Comparison of ENCODE assay signal across 20 mouse cellular contexts in the genomic region with DNA sequence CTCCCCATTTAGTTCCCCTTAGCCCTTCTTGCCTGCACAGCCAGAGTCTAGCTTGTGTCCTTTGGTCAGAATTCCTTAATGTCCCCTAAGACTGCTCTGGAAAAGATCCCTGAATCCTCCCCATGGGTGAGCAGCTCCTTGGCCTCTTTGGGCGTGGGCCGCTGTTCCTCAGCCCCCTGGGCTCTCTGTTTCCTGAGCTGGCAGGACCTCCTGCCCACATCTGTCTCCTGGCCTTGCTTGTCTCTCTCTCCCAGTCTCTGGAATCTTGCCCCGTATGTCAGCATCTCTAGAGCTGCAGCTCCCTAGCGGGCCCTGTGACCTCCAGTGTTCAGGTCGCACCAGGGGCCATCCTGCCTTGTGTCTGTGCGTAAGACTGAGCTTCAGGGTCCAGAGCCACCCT. TPM values are rescaled to one million over a fixed set of nuclear protein-coding genes. Genes with fewer than 3 reads are reported as not detected.
DNase-seq lines count a peak whose midpoint lies in the region; ATAC-seq lines count a peak whose summit lies in the region.
"Had no signal": no experiment of that assay in that cellular context is flagged by ENCODE, and none has a peak within 500 bp of the region (broad histone marks: within the 10 kb centered on the region; RNA-seq: fewer than 3 reads in every experiment).

No protein-coding gene starts in this region.

- no peaks in the 10 kb centered on the region for H3K36me3 ChIP-seq in forebrain, embryonic 13.5 days (ENCODE audit: poor library complexity, severe bottlenecking)
- no peaks in the 10 kb centered on the region for H3K36me3 ChIP-seq in forebrain, embryonic 11.5 days (ENCODE audit: control insufficient read depth, insufficient read depth, low read length)
- no peaks in the 10 kb centered on the region for H3K36me3 ChIP-seq in hindbrain, embryonic 15.5 days
- H3K36me3 ChIP-seq in hindbrain, embryonic 14.5 days (replicated peaks; ENCODE audit: control insufficient read depth, insufficient read depth) = no peaks in the 10 kb centered on the region
- H3K36me3 ChIP-seq in forebrain, embryonic 15.5 days = no peaks in the 10 kb centered on the region
- H3K36me3 ChIP-seq in midbrain, embryonic 16.5 days (ENCODE audit: control insufficient read depth, insufficient read depth, low read length) = no peaks in the 10 kb centered on the region
- no peaks in the 10 kb centered on the region for H3K36me3 ChIP-seq in intestine, embryonic 16.5 days (ENCODE audit: control insufficient read depth, insufficient read depth, low read length)
- H3K36me3 ChIP-seq: embryonic facial prominence, embryonic 13.5 days; midbrain, embryonic 12.5 days had no signal

- H3K9me3 ChIP-seq in forebrain, embryonic 13.5 days (replicated peaks) = no peaks in the 10 kb centered on the region
- H3K9me3 ChIP-seq in forebrain, embryonic 11.5 days (ENCODE audit: control insufficient read depth, low read length) = no peaks in the 10 kb centered on the region
- H3K9me3 ChIP-seq in hindbrain, embryonic 15.5 days = no peaks in the 10 kb centered on the region
- no peaks in the 10 kb centered on the region for H3K9me3 ChIP-seq in hindbrain, embryonic 14.5 days (ENCODE audit: control insufficient read depth, low read length)
- H3K9me3 ChIP-seq in forebrain, embryonic 15.5 days = no peaks in the 10 kb centered on the region
- no peaks in the 10 kb centered on the region for H3K9me3 ChIP-seq in midbrain, embryonic 16.5 days (replicated peaks; ENCODE audit: control insufficient read depth, low read length, poor library complexity, severe bottlenecking)
- H3K9me3 ChIP-seq in intestine, embryonic 16.5 days (ENCODE audit: control insufficient read depth, low read length) = no peaks in the 10 kb centered on the region
- H3K9me3 ChIP-seq: embryonic facial prominence, embryonic 13.5 days; midbrain, embryonic 12.5 days had no signal

- no peak overlapping the region for H3K4me2 ChIP-seq in forebrain, embryonic 13.5 days
- no peak overlapping the region for H3K4me2 ChIP-seq in forebrain, embryonic 11.5 days (ENCODE audit: low read depth, low read length, severe bottlenecking)
- H3K4me2 ChIP-seq in hindbrain, embryonic 15.5 days = no peak overlapping the region
- H3K4me2 ChIP-seq in hindbrain, embryonic 14.5 days (replicated peaks) = no peak overlapping the region
- no peak overlapping the region for H3K4me2 ChIP-seq in forebrain, embryonic 15.5 days (replicated peaks)
- no peak overlapping the region for H3K4me2 ChIP-seq in midbrain, embryonic 16.5 days (ENCODE audit: low read length)
- H3K4me2 ChIP-seq in intestine, embryonic 16.5 days (ENCODE audit: low read depth, low read length) = no peak overlapping the region
- H3K4me2 ChIP-seq: embryonic facial prominence, embryonic 13.5 days; midbrain, embryonic 12.5 days had no signal

- peaks cover 55% of the 10 kb centered on the region for H3K4me1 ChIP-seq in forebrain, embryonic 13.5 days
- peaks cover 14% of the 10 kb centered on the region; the same call in 1 of the 2 replicates for H3K4me1 ChIP-seq in forebrain, embryonic 11.5 days (replicated peaks; ENCODE audit: control insufficient read depth, insufficient read depth, low read length)
- H3K4me1 ChIP-seq in hindbrain, embryonic 15.5 days (replicated peaks) = peaks cover 56% of the 10 kb centered on the region
- H3K4me1 ChIP-seq in hindbrain, embryonic 14.5 days (replicated peaks; ENCODE audit: control insufficient read depth, insufficient read depth, low read length) = peaks cover 44% of the 10 kb centered on the region
- peaks cover 36% of the 10 kb centered on the region for H3K4me1 ChIP-seq in forebrain, embryonic 15.5 days
- peaks cover 37% of the 10 kb centered on the region for H3K4me1 ChIP-seq in midbrain, embryonic 16.5 days (ENCODE audit: control insufficient read depth, insufficient read depth, low read length)
- H3K4me1 ChIP-seq in intestine, embryonic 16.5 days (ENCODE audit: control insufficient read depth, insufficient read depth, low read length) = no peaks in the 10 kb centered on the region

- peak overlapping the region; percentile 65 for H3K27ac ChIP-seq in forebrain, embryonic 13.5 days
- H3K27ac ChIP-seq in forebrain, embryonic 11.5 days (ENCODE audit: low read depth, low read length) = no peak overlapping the region
- H3K27ac ChIP-seq in hindbrain, embryonic 15.5 days (replicated peaks) = peak overlapping the region; percentile 64
- no peak overlapping the region for H3K27ac ChIP-seq in hindbrain, embryonic 14.5 days
- peak overlapping the region; percentile 67 for H3K27ac ChIP-seq in forebrain, embryonic 15.5 days (replicated peaks)
- H3K27ac ChIP-seq in midbrain, embryonic 16.5 days (ENCODE audit: low read length) = peak overlapping the region; percentile 90
- H3K27ac ChIP-seq in intestine, embryonic 16.5 days (ENCODE audit: low read length) = no peak overlapping the region
- H3K27ac ChIP-seq: embryonic facial prominence, embryonic 13.5 days; kidney, postnatal 0 days had no signal

- no peak overlapping the region for H3K4me3 ChIP-seq in forebrain, embryonic 13.5 days
- H3K4me3 ChIP-seq in forebrain, embryonic 11.5 days (ENCODE audit: low read depth, low read length) = no peak overlapping the region
- H3K4me3 ChIP-seq in hindbrain, embryonic 15.5 days = no peak overlapping the region
- no peak overlapping the region for H3K4me3 ChIP-seq in hindbrain, embryonic 14.5 days (replicated peaks; ENCODE audit: low read length)
- H3K4me3 ChIP-seq in forebrain, embryonic 15.5 days = no peak overlapping the region
- H3K4me3 ChIP-seq in midbrain, embryonic 16.5 days (ENCODE audit: low read depth, low read length) = no peak overlapping the region
- no peak overlapping the region for H3K4me3 ChIP-seq in intestine, embryonic 16.5 days (ENCODE audit: low read length)
- H3K4me3 ChIP-seq: embryonic facial prominence, embryonic 13.5 days; midbrain, embryonic 12.5 days had no signal

- DNase-seq in forebrain, embryonic 11.5 days (ENCODE audit: low spot score) = no peak
- no peak for DNase-seq in hindbrain, embryonic 14.5 days (ENCODE audit: low spot score)
- DNase-seq: B cell, adult 2 months; cerebellum, adult 2 months; layer of hippocampus, adult 9-11 months; liver; lung, adult 18-20 months; lung, postnatal 36 days; right cerebral cortex, postnatal 14 days; thymus, postnatal 4 days had no signal

- 81% methylated on average over 6 of the region's 6 CpGs for WGBS in forebrain, embryonic 13.5 days
- WGBS in forebrain, embryonic 11.5 days = 68% methylated on average over 6 of the region's 6 CpGs
- WGBS in hindbrain, embryonic 15.5 days = 55% methylated on average over 6 of the region's 6 CpGs
- WGBS in hindbrain, embryonic 14.5 days = 56% methylated on average over 6 of the region's 6 CpGs
- 76% methylated on average over 6 of the region's 6 CpGs for WGBS in forebrain, embryonic 15.5 days
- 62% methylated on average over 6 of the region's 6 CpGs for WGBS in midbrain, embryonic 16.5 days
- 63% methylated on average over 6 of the region's 6 CpGs for WGBS in intestine, embryonic 16.5 days

- H3K27me3 ChIP-seq in forebrain, embryonic 13.5 days = no peaks in the 10 kb centered on the region
- H3K27me3 ChIP-seq in forebrain, embryonic 11.5 days (ENCODE audit: control insufficient read depth, insufficient read depth, low read length) = no peaks in the 10 kb centered on the region
- no peaks in the 10 kb centered on the region for H3K27me3 ChIP-seq in hindbrain, embryonic 15.5 days
- H3K27me3 ChIP-seq in hindbrain, embryonic 14.5 days (ENCODE audit: control insufficient read depth, insufficient read depth, low read length) = no peaks in the 10 kb centered on the region
- H3K27me3 ChIP-seq in forebrain, embryonic 15.5 days = no peaks in the 10 kb centered on the region
- no peaks in the 10 kb centered on the region for H3K27me3 ChIP-seq in midbrain, embryonic 16.5 days (ENCODE audit: control insufficient read depth, insufficient read depth, low read depth, low read length)
- no peaks in the 10 kb centered on the region for H3K27me3 ChIP-seq in intestine, embryonic 16.5 days (replicated peaks; ENCODE audit: control insufficient read depth, insufficient read depth, low read length)
- H3K27me3 ChIP-seq: embryonic facial prominence, embryonic 13.5 days had no signal

- no peak for ATAC-seq in forebrain, embryonic 13.5 days
- no peak for ATAC-seq in forebrain, embryonic 11.5 days (replicated peaks; ENCODE audit: low FRiP score)
- no peak for ATAC-seq in hindbrain, embryonic 15.5 days (ENCODE audit: low FRiP score, low read depth)
- ATAC-seq in hindbrain, embryonic 14.5 days (ENCODE audit: low FRiP score) = no peak
- no peak for ATAC-seq in forebrain, embryonic 15.5 days (replicated peaks)
- ATAC-seq in midbrain, embryonic 16.5 days = no peak
- ATAC-seq in intestine, embryonic 16.5 days = no peak
- ATAC-seq: inflammation-experienced regulatory T-cells, adult 6 months; Patski had no signal

- H3K9ac ChIP-seq in forebrain, embryonic 13.5 days = no peak overlapping the region
- no peak overlapping the region for H3K9ac ChIP-seq in forebrain, embryonic 11.5 days (ENCODE audit: low read length)
- no peak overlapping the region for H3K9ac ChIP-seq in hindbrain, embryonic 15.5 days
- H3K9ac ChIP-seq in hindbrain, embryonic 14.5 days = no peak overlapping the region
- no peak overlapping the region for H3K9ac ChIP-seq in forebrain, embryonic 15.5 days (replicated peaks)
- H3K9ac ChIP-seq in midbrain, embryonic 16.5 days (ENCODE audit: low read depth, low read length) = no peak overlapping the region
- no peak overlapping the region for H3K9ac ChIP-seq in intestine, embryonic 16.5 days (ENCODE audit: low read depth, low read length)
- H3K9ac ChIP-seq: embryonic facial prominence, embryonic 13.5 days; midbrain, embryonic 12.5 days had no signal

RNA-seq across cellular contexts. Expression of a gene that starts 40.4 kb away (rescaled TPM):
- 6,508 and 7,407 TPM in 2 replicates for polyA plus RNA-seq in forebrain, embryonic 13.5 days (2015; fragmentation: Nextera tagmentation; extraction: Ambion mirVana)
- polyA plus RNA-seq in forebrain, embryonic 11.5 days (2014; fragmentation: Nextera tagmentation; extraction: Ambion mirVana) = 2,785 and 3,035 TPM in 2 replicates
- 6,864 and 7,318 TPM in 2 replicates for polyA plus RNA-seq in hindbrain, embryonic 15.5 days (2015; fragmentation: Nextera tagmentation; extraction: Ambion mirVana)
- polyA plus RNA-seq in hindbrain, embryonic 14.5 days (2014; fragmentation: Nextera tagmentation; extraction: Ambion mirVana) = 4,569 and 4,588 TPM in 2 replicates
- polyA plus RNA-seq in forebrain, embryonic 15.5 days (2015; fragmentation: Nextera tagmentation; extraction: Ambion mirVana) = 6,946 and 7,065 TPM in 2 replicates
- 9,243 and 10,143 TPM in 2 replicates for polyA plus RNA-seq in midbrain, embryonic 16.5 days (2015; fragmentation: Nextera tagmentation; extraction: Ambion mirVana)
- polyA plus RNA-seq in intestine, embryonic 16.5 days (2015; fragmentation: Nextera tagmentation; extraction: Ambion mirVana) = 302 and 323 TPM in 2 replicates

RNA-seq across cellular contexts. Expression of a gene that starts 51.6 kb away (rescaled TPM):
- 161 and 187 TPM in 2 replicates for polyA plus RNA-seq in forebrain, embryonic 13.5 days (2015; fragmentation: Nextera tagmentation; extraction: Ambion mirVana)
- polyA plus RNA-seq in forebrain, embryonic 11.5 days (2014; fragmentation: Nextera tagmentation; extraction: Ambion mirVana) = 111 and 123 TPM in 2 replicates
- polyA plus RNA-seq in hindbrain, embryonic 15.5 days (2015; fragmentation: Nextera tagmentation; extraction: Ambion mirVana) = 249 and 272 TPM in 2 replicates
- 285 and 323 TPM in 2 replicates for polyA plus RNA-seq in hindbrain, embryonic 14.5 days (2014; fragmentation: Nextera tagmentation; extraction: Ambion mirVana)
- polyA plus RNA-seq in forebrain, embryonic 15.5 days (2015; fragmentation: Nextera tagmentation; extraction: Ambion mirVana) = 184 and 201 TPM in 2 replicates
- 357 and 363 TPM in 2 replicates for polyA plus RNA-seq in midbrain, embryonic 16.5 days (2015; fragmentation: Nextera tagmentation; extraction: Ambion mirVana)
- 39.0 and 42.0 TPM in 2 replicates for polyA plus RNA-seq in intestine, embryonic 16.5 days (2015; fragmentation: Nextera tagmentation; extraction: Ambion mirVana)

Comparison
In these comparisons a context has a peak if more than half of its experiments do, and no peak if none do; other contexts are left out.
1. H3K27ac ChIP-seq: peak in forebrain, embryonic 13.5 days (single experiment), hindbrain, embryonic 15.5 days (single experiment), forebrain, embryonic 15.5 days (single experiment) and midbrain, embryonic 16.5 days (single experiment); none in forebrain, embryonic 11.5 days (single experiment), hindbrain, embryonic 14.5 days (single experiment) and intestine, embryonic 16.5 days (single experiment).